Mouse (Mus musculus) retina, postnatal 1 day (tissue): ENCODE measurements around the gene Tspo.
A peak's percentile ranks its signal among the peaks of the same experiment; 100 is the strongest.

Source experiments
- DNase-seq: peaks from one replicate; pipeline ENCODE4 v3.0.0-alpha.2; 2012

Tspo gene

GRCm38 (mm10) chr15:83563327-83563856, at the start of gene Tspo, which contains the start of gene Mcat:
Gene Tspo, plus strand, starts transcription at chr15:83563592.
Gene Mcat, minus strand, starts transcription at chr15:83563787.
- peak; percentile 54 for DNase-seq

DNA sequence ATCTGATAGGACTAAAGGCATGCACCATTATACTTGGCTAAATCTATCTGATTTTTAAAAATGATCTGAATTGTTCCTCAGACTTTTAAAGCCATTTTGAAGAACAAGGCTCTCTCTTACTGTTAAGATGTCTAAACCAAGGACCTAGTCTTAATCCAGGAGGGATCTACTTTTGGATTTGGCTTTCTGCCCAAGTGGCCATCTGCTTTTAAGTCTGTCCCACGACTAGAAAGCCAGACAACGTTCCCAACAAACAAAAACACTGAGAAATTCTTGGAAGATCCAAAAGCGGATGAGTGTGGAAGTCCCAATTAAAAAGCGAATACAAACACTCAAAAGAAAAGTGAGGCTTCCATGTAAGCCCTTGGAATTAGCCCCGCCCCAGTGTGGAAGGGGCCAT, 48.4 kb upstream of the Tspo start:
- DNase-seq: no peak

GRCm38 (mm10) chr15:83518215-83519048, 45.0 kb upstream of the Tspo start:
- DNase-seq: peak; percentile 91

- DNase-seq: no peak
Observed at GRCm38 (mm10) chr15:83520861-83521382, 42.5 kb upstream of the Tspo start.

DNA sequence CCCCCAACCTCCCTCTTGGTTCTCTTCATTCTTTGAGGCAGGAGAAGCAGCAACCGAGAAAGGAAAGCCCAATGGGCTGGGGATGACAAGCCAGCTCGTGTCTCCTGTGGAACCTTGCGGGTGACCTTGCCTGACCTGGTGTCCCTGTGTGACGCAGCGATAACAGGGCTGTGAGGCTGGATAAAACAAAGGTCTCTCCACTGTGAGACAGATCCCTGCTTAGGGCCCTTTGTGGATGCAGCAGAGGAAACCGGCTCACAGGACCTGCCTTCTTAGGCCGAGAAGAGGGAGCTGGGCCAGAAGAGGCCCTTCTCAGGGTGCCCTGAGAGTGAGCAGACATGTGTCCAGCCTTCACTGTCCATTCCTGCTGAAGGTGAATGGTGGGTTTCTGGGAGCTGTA, 40.2 kb upstream of the Tspo start:
- no peak for DNase-seq

DNA sequence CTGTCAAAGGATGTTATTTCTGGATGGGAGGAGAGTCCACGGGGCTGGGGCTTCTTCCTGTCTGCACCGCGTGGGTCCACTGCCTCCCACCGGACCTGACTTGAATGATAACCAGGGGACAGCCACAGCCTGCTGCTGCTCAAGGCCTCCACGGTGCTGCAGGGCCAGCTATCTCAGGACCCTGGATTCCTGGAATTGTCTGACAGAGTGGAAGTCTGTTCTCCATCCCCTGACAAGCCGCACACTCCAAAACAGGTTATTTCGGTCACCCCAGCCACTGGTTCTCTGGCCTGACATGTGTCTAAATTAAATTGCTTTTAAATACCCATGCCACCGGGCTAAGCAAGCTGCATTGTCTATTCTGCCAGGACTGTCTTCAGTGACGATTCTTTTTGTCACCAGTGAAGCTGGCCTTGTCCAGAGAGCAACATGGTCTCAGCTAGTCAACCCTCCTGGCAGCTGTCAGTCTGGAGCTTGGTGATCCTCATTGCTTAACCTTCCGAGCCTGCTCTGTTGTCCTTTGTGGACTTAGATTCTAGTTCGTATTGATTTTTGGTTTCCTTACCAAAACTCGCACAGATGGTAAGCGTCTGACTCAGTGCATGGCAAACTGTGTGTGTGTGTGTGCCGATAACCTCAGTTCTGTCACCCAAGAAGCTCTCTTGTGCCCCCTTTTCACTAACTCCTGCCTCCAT, 39.6 kb upstream of the Tspo start:
- DNase-seq: no peak

DNA sequence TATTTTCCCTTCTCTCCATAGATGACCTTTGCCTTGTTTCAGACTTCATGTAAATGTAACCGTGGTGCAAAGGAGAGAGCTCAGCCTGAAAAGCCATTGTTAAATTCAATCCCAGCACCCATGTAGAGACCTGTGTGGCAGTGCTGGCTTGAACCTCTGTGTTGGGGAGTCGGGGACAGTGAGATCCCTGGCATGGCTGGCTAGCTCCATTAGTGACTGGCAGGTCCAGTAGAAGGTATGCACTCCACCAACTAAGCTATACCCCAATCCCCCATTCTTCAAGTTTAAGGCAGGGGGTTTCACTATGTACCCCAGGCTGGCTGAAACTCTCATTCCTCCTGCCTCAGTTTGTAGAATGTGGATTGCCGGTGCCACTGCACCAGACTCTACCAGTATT, 39.1 kb upstream of the Tspo start:
- DNase-seq: no peak

DNA sequence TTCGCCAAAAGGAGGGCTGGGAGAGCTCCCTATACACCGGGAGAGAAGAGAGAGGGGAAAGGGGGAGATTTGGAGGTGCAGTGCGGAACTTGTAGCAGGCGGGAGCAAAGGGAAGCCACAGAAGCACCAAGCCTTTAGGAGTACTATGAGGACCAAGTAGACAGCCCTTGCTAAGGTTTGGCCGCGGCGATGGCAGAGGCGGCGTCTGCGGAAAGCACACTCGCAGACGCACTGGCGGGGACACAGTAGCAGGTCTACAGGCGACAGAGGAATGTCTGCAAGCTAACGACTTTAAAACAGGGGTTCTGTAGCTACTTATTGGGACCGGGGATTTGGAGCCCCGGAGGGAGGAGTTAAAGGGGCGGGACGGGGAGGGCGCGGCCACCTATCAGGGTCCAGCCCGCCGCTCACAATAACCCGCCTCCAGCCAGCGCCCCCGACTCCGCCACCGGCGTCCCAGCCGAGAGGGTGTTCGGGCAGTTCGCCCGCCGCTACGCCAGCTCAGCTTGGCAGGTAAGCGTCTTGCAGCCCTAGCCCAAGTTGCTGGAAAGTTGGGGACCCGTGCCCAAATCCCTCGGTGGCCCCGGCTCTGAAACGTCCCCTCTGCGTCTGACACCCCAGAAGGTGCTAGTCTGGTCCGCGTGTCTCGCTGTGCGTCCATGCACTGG, 36.8 kb upstream of the Tspo start, which contains the start of gene Bik:
Bik (plus strand) TSS at position 439 of the 668 bp plus-strand sequence.
- peak; percentile 76 for DNase-seq

DNA sequence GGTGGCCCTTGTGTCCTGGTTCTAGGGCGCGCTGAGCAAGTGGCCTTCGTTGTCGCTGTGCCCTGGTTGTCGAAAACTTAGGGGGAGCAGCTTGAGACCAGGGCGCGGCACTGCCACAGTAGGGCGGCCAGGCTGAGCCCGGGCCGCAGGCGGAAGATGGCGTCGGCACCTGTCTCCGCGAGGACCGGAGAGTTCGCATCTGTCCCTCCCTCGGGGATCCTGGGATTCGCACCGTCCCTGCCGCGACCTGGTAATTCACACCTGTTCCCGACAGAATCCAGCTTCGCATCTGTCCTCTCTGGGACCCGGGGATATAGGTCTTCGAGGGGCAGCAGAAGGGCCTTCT, 36.3 kb upstream of the Tspo start:
- DNase-seq: no peak

- DNase-seq: no peak
Observed at GRCm38 (mm10) chr15:83527747-83528146, 35.6 kb upstream of the Tspo start.

DNA sequence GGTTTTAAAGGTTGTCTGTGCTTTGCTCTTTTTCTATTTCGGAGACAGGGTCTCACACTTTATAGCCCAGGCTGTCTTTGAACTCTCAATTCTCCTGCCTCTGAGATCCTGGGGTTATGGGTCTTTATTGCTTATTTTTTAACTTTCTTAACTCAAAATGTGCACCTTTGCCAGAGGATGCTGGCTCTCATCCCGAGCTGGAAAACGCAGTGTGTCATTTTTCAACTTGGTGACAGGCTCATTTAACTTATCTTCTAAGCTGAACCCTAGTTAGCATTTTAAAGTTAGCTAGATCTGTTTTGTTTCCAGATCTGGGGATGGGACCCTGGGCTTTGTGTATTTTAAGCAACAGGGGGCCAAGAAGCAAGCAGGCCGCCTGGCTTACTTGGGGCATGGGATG, 34.5 kb upstream of the Tspo start:
- DNase-seq: no peak

- no peak for DNase-seq
Observed at GRCm38 (mm10) chr15:83529765-83530164, 33.6 kb upstream of the Tspo start.

- no peak for DNase-seq
Observed at GRCm38 (mm10) chr15:83530233-83530632, 33.2 kb upstream of the Tspo start.

- no peak for DNase-seq
Observed at GRCm38 (mm10) chr15:83530688-83531087, 32.7 kb upstream of the Tspo start.

GRCm38 (mm10) chr15:83531961-83532469, 31.4 kb upstream of the Tspo start:
- DNase-seq: no peak

DNA sequence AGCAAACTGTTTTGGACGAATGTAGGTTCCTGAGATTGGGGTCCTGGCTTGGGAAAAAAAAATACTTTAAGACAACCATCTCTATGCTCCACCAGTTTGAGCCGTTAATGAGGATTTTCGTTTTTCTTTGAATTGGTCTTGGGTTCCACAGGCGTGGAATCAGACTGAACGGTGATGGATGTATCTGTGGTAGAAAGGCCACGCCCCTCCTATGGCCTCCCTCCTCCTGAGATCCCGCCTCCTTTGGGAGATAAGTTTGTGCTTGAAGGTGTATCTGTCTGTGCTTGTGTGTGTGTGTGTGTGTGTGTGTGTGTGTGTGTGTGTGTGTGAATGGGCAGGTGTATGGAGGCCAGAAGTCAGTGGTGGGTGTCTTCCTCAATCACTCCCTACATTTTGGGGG, 30.8 kb upstream of the Tspo start:
- DNase-seq: no peak

GRCm38 (mm10) chr15:83534960-83535889, 28.2 kb upstream of the Tspo start:
- no peak for DNase-seq

DNA sequence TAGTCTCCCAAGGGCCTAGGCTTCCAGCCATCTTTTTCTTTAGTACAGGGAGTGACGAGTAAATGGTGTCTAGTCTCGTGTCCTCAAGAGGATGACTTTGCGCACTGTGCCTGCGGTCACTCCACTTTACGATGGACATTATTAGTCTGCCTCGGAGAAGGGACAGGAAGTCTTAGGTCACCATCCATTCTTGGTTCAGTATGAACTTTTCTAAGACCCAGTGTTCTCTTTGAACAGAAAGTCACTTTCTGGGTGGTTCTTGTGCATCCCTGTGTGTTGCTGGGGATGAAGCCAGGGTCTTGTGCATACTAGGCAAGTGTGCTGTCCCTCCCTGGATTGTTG, 27.5 kb upstream of the Tspo start:
- DNase-seq: no peak

GRCm38 (mm10) chr15:83538855-83539254, 24.5 kb upstream of the Tspo start:
- no peak for DNase-seq

DNA sequence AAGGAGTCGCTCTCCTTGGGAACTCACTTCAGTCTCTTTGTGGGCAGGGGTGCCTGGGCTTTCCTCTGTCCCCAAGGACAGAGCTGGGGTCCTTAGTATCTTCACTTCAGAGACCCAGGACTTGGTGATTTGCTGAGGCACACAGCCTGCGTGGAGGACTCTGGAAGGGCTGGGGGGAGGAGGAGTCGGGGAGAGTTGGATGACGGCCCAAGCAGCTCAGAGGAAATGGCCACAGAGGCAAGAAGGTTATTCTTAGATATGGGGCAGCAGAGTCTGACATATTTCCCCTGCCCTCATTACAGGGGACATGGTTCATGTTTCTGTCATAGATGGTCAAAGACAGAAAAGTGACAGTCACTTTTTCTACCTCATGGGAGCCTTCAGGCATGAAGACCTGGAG, 23.5 kb upstream of the Tspo start:
- DNase-seq: no peak

DNA sequence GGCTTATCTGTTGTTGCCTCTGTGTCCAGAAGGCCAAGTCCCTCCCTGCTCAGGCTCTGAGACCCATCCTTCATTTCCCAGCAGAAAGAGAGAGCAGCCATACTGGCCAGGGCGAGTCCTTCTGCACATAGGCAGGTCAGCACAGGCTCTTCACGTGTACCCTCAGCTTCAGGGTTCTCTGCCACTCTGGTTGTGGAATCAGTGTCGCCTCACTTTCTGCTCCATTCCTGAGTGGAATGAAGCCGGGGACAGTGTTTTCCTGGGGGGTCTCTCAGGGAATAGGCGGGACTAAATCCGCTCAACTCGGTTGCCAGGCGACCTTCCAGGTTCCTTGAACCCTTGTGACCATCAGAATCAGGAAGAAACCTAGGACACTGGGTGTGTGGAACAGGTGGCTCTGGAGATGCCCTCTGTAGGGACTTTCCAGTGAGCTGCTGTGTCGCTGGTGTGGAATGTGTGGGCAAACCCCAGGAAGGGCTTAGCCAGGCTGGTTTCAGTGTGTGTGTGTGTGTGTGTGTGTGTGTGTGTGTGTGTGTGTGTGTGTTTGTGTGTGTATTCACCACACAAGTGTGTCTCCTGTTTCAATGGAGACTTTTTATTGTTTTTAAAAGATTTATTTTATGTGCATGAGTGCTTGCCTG, 21.6 kb upstream of the Tspo start:
- DNase-seq: no peak

DNA sequence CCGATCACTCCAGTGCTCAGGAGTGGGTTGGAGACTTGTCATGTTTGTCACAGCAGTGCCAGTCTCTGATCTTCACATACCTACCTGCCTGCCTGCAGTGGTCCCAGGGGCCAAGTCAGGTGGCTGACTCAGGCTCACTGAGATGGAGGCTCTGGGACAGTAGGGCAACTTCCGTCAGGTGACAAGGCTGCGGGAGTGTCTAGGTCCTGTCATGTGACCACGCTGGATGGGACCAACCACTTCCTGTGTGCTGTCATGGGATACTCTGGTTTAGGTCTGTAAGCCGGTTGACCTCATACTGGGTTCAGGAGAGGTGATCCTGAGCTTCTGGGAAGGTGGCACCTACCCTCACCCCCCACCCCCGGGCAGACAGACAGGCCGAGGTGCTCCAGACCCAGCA, 17.4 kb upstream of the Tspo start:
- no peak for DNase-seq
